Mouse (Mus musculus): ENCODE measurements around the gene Nod2. TPM values are rescaled to one million over a fixed set of nuclear protein-coding genes. Genes with fewer than 3 reads are reported as not detected.

Nod2 gene
- polyA plus RNA-seq, 2 experiments = 0.18 to 0.59 TPM

GRCm38 (mm10) chr8:88604065-88605038 is 42.8 kb upstream of the Nod2 start:
- TF ChIP-seq POLR2A (IDR thresholded peaks at IDR 0.05; ENCODE audit: borderline replicate concordance, extremely low read depth, insufficient read depth, insufficient read length) = no peak
- Histone ChIP-seq H3K36me3 (ENCODE audit: control insufficient read depth, insufficient read depth, low read length) (no peaks in the 10 kb centered on the region), H3K4me3 (replicated peaks; ENCODE audit: low read length) (peak overlapping the region; percentile 26), H3K9me3 (ENCODE audit: control insufficient read depth, low read length) (peaks cover 7% of the 10 kb centered on the region; the same call in 1 of the 2 replicates), H3K27ac (replicated peaks; ENCODE audit: low read depth, low read length) (no peak overlapping the region), H3K9ac (ENCODE audit: low read depth, low read length, severe bottlenecking) (no peak overlapping the region), H3K4me1 (ENCODE audit: control insufficient read depth, insufficient read depth, low read length) (peaks cover 16% of the 10 kb centered on the region), H3K27me3 (ENCODE audit: control insufficient read depth, insufficient read depth, low read length) (no peaks in the 10 kb centered on the region), H3K4me2 (replicated peaks; ENCODE audit: low read depth, low read length, severe bottlenecking) (peak overlapping the region; percentile 46)
- DNase-seq (ENCODE audit: low spot score) (peak; percentile 87), ATAC-seq (ENCODE audit: low FRiP score, low read depth) (peak; percentile 89)
- WGBS = 5% methylated on average over 20 of the region's 20 CpGs

GRCm38 (mm10) chr8:88605361-88606040 is 41.6 kb upstream of the Nod2 start:
- TF ChIP-seq POLR2A (IDR thresholded peaks at IDR 0.05; ENCODE audit: borderline replicate concordance, extremely low read depth, insufficient read depth, insufficient read length) = no peak
- ATAC-seq (ENCODE audit: low FRiP score, low read depth) (no peak), DNase-seq (ENCODE audit: low spot score) (no peak)
- no peaks in the 10 kb centered on the region for H3K36me3 ChIP-seq (ENCODE audit: control insufficient read depth, insufficient read depth, low read length)
- H3K9me3 ChIP-seq (ENCODE audit: control insufficient read depth, low read length) = peaks cover 7% of the 10 kb centered on the region; the same call in 1 of the 2 replicates
- H3K4me1 ChIP-seq (ENCODE audit: control insufficient read depth, insufficient read depth, low read length) = peaks cover 16% of the 10 kb centered on the region
- H3K9ac ChIP-seq (ENCODE audit: low read depth, low read length, severe bottlenecking) = no peak overlapping the region
- H3K4me3 ChIP-seq (replicated peaks; ENCODE audit: low read length) = no peak overlapping the region
- no peak overlapping the region for H3K27ac ChIP-seq (replicated peaks; ENCODE audit: low read depth, low read length)
- H3K4me2 ChIP-seq (replicated peaks; ENCODE audit: low read depth, low read length, severe bottlenecking) = no peak overlapping the region
- no peaks in the 10 kb centered on the region for H3K27me3 ChIP-seq (ENCODE audit: control insufficient read depth, insufficient read depth, low read length)
- 38% methylated on average over 13 of the region's 13 CpGs for WGBS

- ATAC-seq (ENCODE audit: low FRiP score, low read depth) = no peak
- Histone ChIP-seq H3K4me3 (replicated peaks; ENCODE audit: low read length) (no peak overlapping the region), H3K4me2 (replicated peaks; ENCODE audit: low read depth, low read length, severe bottlenecking) (no peak overlapping the region), H3K36me3 (ENCODE audit: control insufficient read depth, insufficient read depth, low read length) (no peaks in the 10 kb centered on the region), H3K4me1 (ENCODE audit: control insufficient read depth, insufficient read depth, low read length) (peaks cover 8% of the 10 kb centered on the region), H3K27ac (replicated peaks; ENCODE audit: low read depth, low read length) (no peak overlapping the region), H3K9me3 (ENCODE audit: control insufficient read depth, low read length) (no peaks in the 10 kb centered on the region), H3K9ac (ENCODE audit: low read depth, low read length, severe bottlenecking) (no peak overlapping the region), H3K27me3 (ENCODE audit: control insufficient read depth, insufficient read depth, low read length) (no peaks in the 10 kb centered on the region)
- no peak for TF ChIP-seq POLR2A (IDR thresholded peaks at IDR 0.05; ENCODE audit: borderline replicate concordance, extremely low read depth, insufficient read depth, insufficient read length)
- WGBS = 83% methylated on average over 8 of the region's 8 CpGs
- no peak for DNase-seq (ENCODE audit: low spot score)
Measured at GRCm38 (mm10) chr8:88609036-88609435, 38.1 kb upstream of the Nod2 start.

- H3K4me3 ChIP-seq (replicated peaks; ENCODE audit: low read length) = no peak overlapping the region
- H3K4me2 ChIP-seq (replicated peaks; ENCODE audit: low read depth, low read length, severe bottlenecking) = no peak overlapping the region
- no peaks in the 10 kb centered on the region for H3K9me3 ChIP-seq (ENCODE audit: control insufficient read depth, low read length)
- H3K9ac ChIP-seq (ENCODE audit: low read depth, low read length, severe bottlenecking) = no peak overlapping the region
- no peaks in the 10 kb centered on the region for H3K36me3 ChIP-seq (ENCODE audit: control insufficient read depth, insufficient read depth, low read length)
- H3K27ac ChIP-seq (replicated peaks; ENCODE audit: low read depth, low read length) = no peak overlapping the region
- H3K4me1 ChIP-seq (ENCODE audit: control insufficient read depth, insufficient read depth, low read length) = no peaks in the 10 kb centered on the region
- 45% methylated on average over 6 of the region's 6 CpGs for WGBS
- DNase-seq (ENCODE audit: low spot score) = no peak
- no peak for ATAC-seq (ENCODE audit: low FRiP score, low read depth)
- no peaks in the 10 kb centered on the region for H3K27me3 ChIP-seq (ENCODE audit: control insufficient read depth, insufficient read depth, low read length)
- TF ChIP-seq POLR2A (IDR thresholded peaks at IDR 0.05; ENCODE audit: borderline replicate concordance, extremely low read depth, insufficient read depth, insufficient read length) = no peak
Measured at GRCm38 (mm10) chr8:88610271-88610670, 36.8 kb upstream of the Nod2 start.

GRCm38 (mm10) chr8:88614981-88615380 is 32.1 kb upstream of the Nod2 start:
- H3K9me3 ChIP-seq (ENCODE audit: control insufficient read depth, low read length) = no peaks in the 10 kb centered on the region
- H3K4me3 ChIP-seq (replicated peaks; ENCODE audit: low read length) = no peak overlapping the region
- no peak for TF ChIP-seq POLR2A (IDR thresholded peaks at IDR 0.05; ENCODE audit: borderline replicate concordance, extremely low read depth, insufficient read depth, insufficient read length)
- DNase-seq (ENCODE audit: low spot score) (no peak), ATAC-seq (ENCODE audit: low FRiP score, low read depth) (no peak)
- no peak overlapping the region for H3K27ac ChIP-seq (replicated peaks; ENCODE audit: low read depth, low read length)
- 56% methylated on average over 5 of the region's 5 CpGs for WGBS
- no peaks in the 10 kb centered on the region for H3K27me3 ChIP-seq (ENCODE audit: control insufficient read depth, insufficient read depth, low read length)
- no peak overlapping the region for H3K4me2 ChIP-seq (replicated peaks; ENCODE audit: low read depth, low read length, severe bottlenecking)
- no peak overlapping the region for H3K9ac ChIP-seq (ENCODE audit: low read depth, low read length, severe bottlenecking)
- H3K36me3 ChIP-seq (ENCODE audit: control insufficient read depth, insufficient read depth, low read length) = no peaks in the 10 kb centered on the region
- H3K4me1 ChIP-seq (ENCODE audit: control insufficient read depth, insufficient read depth, low read length) = no peaks in the 10 kb centered on the region
